Mouse (Mus musculus) heart, postnatal 25 days (tissue): ENCODE data around the gene Adsl. TPM values are rescaled to one million over a fixed set of nuclear protein-coding genes. Genes with fewer than 3 reads are reported as not detected.
"Not testable (repeated sequence)": the region's sequence is repeated elsewhere in the genome, so short reads cannot be mapped to it uniquely, and the experiment has no call there.

ENCODE experiments used
- DNase-seq: peaks from one replicate; pipeline ENCODE4 v3.0.0; 2022; ENCODE audit warnings: low spot score
- intact Hi-C: fragments of 180-260 bp; cut with DNase I; formaldehyde crosslinking; loops from one replicate; pipeline ENCODE4 v1.15.1; 2025
- total RNA-seq, 2 experiments: library from RNA; stranded (reverse); gene quantifications; 2 replicates each; pipeline ENCODE4 v1.2.3; 2021

The Adsl gene
- 10 to 100 TPM; 87.1 to 88.8 TPM for total RNA-seq

- intact Hi-C loops = loop anchor here (2.0 to 5.0 kb wide), 2 partner anchors 151 to 242 kb away; no protein-coding TSS in a partner anchor
- peak; percentile 74 for DNase-seq
These were observed at the start of gene Adsl for GRCm38 (mm10) chr15:80948145-80949135. Gene Adsl (plus strand): TSS chr15:80948490.

- intact Hi-C loops = no loop called here
These were observed 48.5 kb upstream of the Adsl start for GRCm38 (mm10) chr15:80899806-80900205.

GRCm38 (mm10) chr15:80901806-80902513 lies 46.3 kb upstream of the Adsl start:
- intact Hi-C loops = no loop called here
- no peak for DNase-seq

More at GRCm38 (mm10) chr15:80899806-80900205, 48.5 kb upstream of the Adsl start:
- DNase-seq = no peak

- DNase-seq, intact Hi-C loops: not testable (repeated sequence)
These were observed 43.5 kb upstream of the Adsl start for GRCm38 (mm10) chr15:80904776-80905175.

- DNase-seq = no peak
- intact Hi-C loops = no loop called here
These were observed 38.1 kb upstream of the Adsl start for GRCm38 (mm10) chr15:80910183-80910582.

GRCm38 (mm10) chr15:80910790-80911531 lies 37.3 kb upstream of the Adsl start:
- DNase-seq = no peak
- intact Hi-C loops = no loop called here

- intact Hi-C loops = no loop called here
- no peak for DNase-seq
These were observed 36.1 kb upstream of the Adsl start for GRCm38 (mm10) chr15:80912175-80912574.

GRCm38 (mm10) chr15:80913803-80914202 lies 34.5 kb upstream of the Adsl start:
- intact Hi-C loops = no loop called here
- DNase-seq = no peak

GRCm38 (mm10) chr15:80915850-80916249 lies 32.4 kb upstream of the Adsl start:
- DNase-seq = no peak
- intact Hi-C loops = no loop called here

- DNase-seq = no peak
These were observed 31.7 kb upstream of the Adsl start for GRCm38 (mm10) chr15:80916621-80917020.

GRCm38 (mm10) chr15:80920346-80920745 lies 27.9 kb upstream of the Adsl start:
- no peak for DNase-seq
- intact Hi-C loops = no loop called here

More at GRCm38 (mm10) chr15:80916621-80917020, 31.7 kb upstream of the Adsl start:
- intact Hi-C loops = no loop called here

GRCm38 (mm10) chr15:80921781-80922180 lies 26.5 kb upstream of the Adsl start:
- intact Hi-C loops = no loop called here
- DNase-seq = no peak

- DNase-seq = no peak
These were observed 24.1 kb upstream of the Adsl start for GRCm38 (mm10) chr15:80924211-80924610.

GRCm38 (mm10) chr15:80928811-80929355 lies 19.4 kb upstream of the Adsl start:
- intact Hi-C loops = no loop called here
- DNase-seq = no peak

More at GRCm38 (mm10) chr15:80924211-80924610, 24.1 kb upstream of the Adsl start:
- intact Hi-C loops = no loop called here

GRCm38 (mm10) chr15:80930048-80930571 lies 18.2 kb upstream of the Adsl start:
- intact Hi-C loops = no loop called here
- DNase-seq = no peak

GRCm38 (mm10) chr15:80930676-80931320 lies 17.5 kb upstream of the Adsl start:
- DNase-seq, intact Hi-C loops: not testable (repeated sequence)

GRCm38 (mm10) chr15:80931345-80931960 lies 16.8 kb upstream of the Adsl start:
- DNase-seq = no peak
- intact Hi-C loops = no loop called here

GRCm38 (mm10) chr15:80934841-80935240 lies 13.4 kb upstream of the Adsl start:
- no peak for DNase-seq
- intact Hi-C loops = no loop called here
